Mouse (Mus musculus) bone marrow macrophage, adult 2 months (primary cell): Measurements from ENCODE around the gene Nradd.

Experiments used
- CTCF ChIP-seq: IDR thresholded peaks from 2 replicates; pipeline ENCODE4 v1.5.1; 2012; ENCODE audit warnings: low read depth, mild to moderate bottlenecking, low read length, moderate library complexity
- POLR2A ChIP-seq: IDR thresholded peaks from 2 replicates; pipeline ENCODE4 v1.6.1; 2012; ENCODE audit warnings: mild to moderate bottlenecking, low read depth, low read length, borderline replicate concordance

GRCm38 (mm10) chr9:110638611-110639021, 14.4 kb upstream of the Nradd start:
- no peak for TF ChIP-seq CTCF
- no peak for TF ChIP-seq POLR2A
